Mouse (Mus musculus): ENCODE measurements at regions not wholly inside any gene's neighbourhood (a gene's known extent, or its start where the extent isn't known, plus 50 kb on each side); places are given as distances from the start of the nearest gene placed in this dataset.
A peak's percentile ranks its signal among the peaks of the same experiment; 100 is the strongest.

DNA sequence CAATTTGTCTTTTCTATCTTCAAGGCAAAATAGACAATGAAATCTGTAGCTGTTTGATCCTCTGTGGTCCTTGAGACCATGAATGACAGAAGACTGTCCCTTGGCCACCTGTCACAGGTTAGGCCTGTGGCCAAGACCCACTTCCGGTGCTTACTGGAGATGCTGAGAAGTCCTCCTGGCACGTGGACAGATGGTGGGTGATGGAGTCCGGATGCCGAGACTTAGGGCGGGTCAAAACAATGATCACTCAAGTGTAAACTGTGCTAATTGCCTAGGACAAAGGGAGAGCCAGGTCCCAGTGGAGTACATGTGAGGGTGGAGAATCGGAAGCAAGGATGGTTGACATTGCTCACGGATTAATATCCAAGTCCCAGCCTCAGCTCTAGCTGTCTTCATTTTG lies 117.7 kb upstream of the Ntf3 start:
- Histone ChIP-seq H3K27me3 (ENCODE audit: insufficient read depth, low read length) (no peaks in the 10 kb centered on the region), H3K4me1 (ENCODE audit: insufficient read depth, low read length) (no peaks in the 10 kb centered on the region), H3K4me3 (ENCODE audit: low read depth, low read length) (no peak overlapping the region), H3K36me3 (ENCODE audit: insufficient read depth, low read length) (no peaks in the 10 kb centered on the region), H3K4me2 (ENCODE audit: low read depth, low read length, poor library complexity, severe bottlenecking) (no peak overlapping the region), H3K9ac (replicated peaks; ENCODE audit: low read length, poor library complexity, severe bottlenecking) (no peak overlapping the region), H3K9me3 (ENCODE audit: low read length) (no peaks in the 10 kb centered on the region), H3K27ac (ENCODE audit: low read depth, low read length) (no peak overlapping the region)
- WGBS, result 83% methylated on average over 7 of the region's 7 CpGs
- ATAC-seq (ENCODE audit: low FRiP score) (no peak), DNase-seq (ENCODE audit: low spot score) (peak; percentile 77)
- TF ChIP-seq CTCF (IDR thresholded peaks at IDR 0.05), result no peak

DNA sequence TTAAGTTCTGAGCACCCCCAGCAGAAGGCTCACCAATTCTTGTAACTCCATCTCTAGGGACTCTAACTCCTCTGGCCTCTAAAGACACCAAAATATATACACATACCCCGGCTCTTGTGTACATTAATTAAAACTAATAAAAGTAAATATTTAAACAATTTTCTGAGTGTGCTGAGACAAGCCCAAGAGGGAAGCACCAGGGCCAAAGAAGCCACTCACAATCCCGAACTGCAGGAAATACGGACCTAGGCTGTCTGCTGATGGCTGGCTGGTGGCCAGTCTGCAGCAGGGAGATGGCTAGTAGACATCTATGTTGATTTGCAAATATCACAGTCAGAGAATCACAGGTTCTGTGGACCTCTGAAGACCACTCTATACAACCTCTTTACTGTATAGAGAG lies 113.6 kb upstream of the Ntf3 start:
- 89% methylated on average over 3 of the region's 3 CpGs for WGBS
- no peaks in the 10 kb centered on the region for H3K36me3 ChIP-seq (ENCODE audit: insufficient read depth, low read length)

DNA sequence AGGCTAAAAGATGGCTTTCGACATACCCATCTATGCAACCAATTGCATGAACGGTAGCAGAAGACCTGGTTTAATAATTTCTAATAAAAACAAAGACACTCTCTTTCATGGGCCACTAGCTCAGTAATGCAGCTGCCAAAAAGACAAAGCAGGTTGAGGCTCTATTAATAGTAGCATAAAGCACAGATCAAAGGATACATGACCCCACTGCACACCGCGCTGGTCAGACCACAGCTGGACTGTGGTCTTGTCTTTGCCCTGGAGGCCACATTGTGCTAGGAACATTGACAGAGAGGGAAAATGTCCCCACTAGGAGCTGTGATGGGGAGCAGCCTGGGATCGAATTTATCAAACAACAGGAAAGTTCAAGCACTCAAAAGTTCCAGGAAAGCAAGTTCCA lies 79.3 kb upstream of the Ntf3 start:
- H3K4me2 ChIP-seq (ENCODE audit: low read depth, low read length, poor library complexity, severe bottlenecking), result no peak overlapping the region
- no peaks in the 10 kb centered on the region for H3K4me1 ChIP-seq (ENCODE audit: insufficient read depth, low read length)
- no peaks in the 10 kb centered on the region for H3K36me3 ChIP-seq (ENCODE audit: insufficient read depth, low read length)
- no peaks in the 10 kb centered on the region for H3K9me3 ChIP-seq (ENCODE audit: low read length)
- H3K27me3 ChIP-seq (ENCODE audit: insufficient read depth, low read length), result no peaks in the 10 kb centered on the region
- 77% methylated on average over 5 of the region's 5 CpGs for WGBS
- no peak for TF ChIP-seq CTCF (IDR thresholded peaks at IDR 0.05)
- H3K4me3 ChIP-seq (ENCODE audit: low read depth, low read length), result no peak overlapping the region
- DNase-seq (ENCODE audit: low spot score) (no peak), ATAC-seq (ENCODE audit: low FRiP score) (no peak)
- no peak overlapping the region for H3K27ac ChIP-seq (ENCODE audit: low read depth, low read length)
- no peak overlapping the region for H3K9ac ChIP-seq (replicated peaks; ENCODE audit: low read length, poor library complexity, severe bottlenecking)

More for the DNA sequence above, 113.6 kb upstream of the Ntf3 start:
- H3K9ac ChIP-seq (replicated peaks; ENCODE audit: low read length, poor library complexity, severe bottlenecking), result no peak overlapping the region
- DNase-seq (ENCODE audit: low spot score) (no peak), ATAC-seq (ENCODE audit: low FRiP score) (no peak)
- no peak overlapping the region for H3K27ac ChIP-seq (ENCODE audit: low read depth, low read length)
- H3K27me3 ChIP-seq (ENCODE audit: insufficient read depth, low read length), result no peaks in the 10 kb centered on the region
- no peak overlapping the region for H3K4me2 ChIP-seq (ENCODE audit: low read depth, low read length, poor library complexity, severe bottlenecking)
- H3K9me3 ChIP-seq (ENCODE audit: low read length), result no peaks in the 10 kb centered on the region
- H3K4me1 ChIP-seq (ENCODE audit: insufficient read depth, low read length), result no peaks in the 10 kb centered on the region
- no peak for TF ChIP-seq CTCF (IDR thresholded peaks at IDR 0.05)
- no peak overlapping the region for H3K4me3 ChIP-seq (ENCODE audit: low read depth, low read length)

DNA sequence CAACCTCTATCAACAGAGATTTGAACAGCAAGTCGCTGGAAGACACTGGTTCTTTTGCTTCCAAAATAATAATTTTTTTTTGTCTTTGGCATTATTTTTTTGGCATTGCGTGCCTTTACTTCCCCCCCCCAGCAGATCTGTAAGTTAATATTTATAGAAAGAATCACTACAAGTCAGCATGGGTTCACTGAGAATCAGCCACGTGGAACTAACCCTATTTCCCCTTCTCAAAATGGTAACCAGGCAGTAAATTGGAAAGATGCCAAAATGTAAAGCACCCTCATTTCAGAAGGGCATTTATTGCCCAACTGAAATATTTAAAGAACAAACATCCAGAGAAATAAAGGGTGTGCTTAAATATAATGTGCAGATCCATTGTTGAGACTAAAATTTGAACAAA lies 78.7 kb upstream of the Ntf3 start:
- Histone ChIP-seq H3K4me1 (ENCODE audit: insufficient read depth, low read length) (no peaks in the 10 kb centered on the region), H3K27ac (ENCODE audit: low read depth, low read length) (no peak overlapping the region), H3K4me3 (ENCODE audit: low read depth, low read length) (no peak overlapping the region), H3K9me3 (ENCODE audit: low read length) (no peaks in the 10 kb centered on the region), H3K4me2 (ENCODE audit: low read depth, low read length, poor library complexity, severe bottlenecking) (no peak overlapping the region), H3K27me3 (ENCODE audit: insufficient read depth, low read length) (no peaks in the 10 kb centered on the region), H3K9ac (replicated peaks; ENCODE audit: low read length, poor library complexity, severe bottlenecking) (no peak overlapping the region), H3K36me3 (ENCODE audit: insufficient read depth, low read length) (no peaks in the 10 kb centered on the region)
- DNase-seq (ENCODE audit: low spot score), result peak; percentile 2
- no peak for TF ChIP-seq CTCF (IDR thresholded peaks at IDR 0.05)
- WGBS, result 53% methylated on average over 3 of the region's 3 CpGs
- ATAC-seq (ENCODE audit: low FRiP score), result no peak

DNA sequence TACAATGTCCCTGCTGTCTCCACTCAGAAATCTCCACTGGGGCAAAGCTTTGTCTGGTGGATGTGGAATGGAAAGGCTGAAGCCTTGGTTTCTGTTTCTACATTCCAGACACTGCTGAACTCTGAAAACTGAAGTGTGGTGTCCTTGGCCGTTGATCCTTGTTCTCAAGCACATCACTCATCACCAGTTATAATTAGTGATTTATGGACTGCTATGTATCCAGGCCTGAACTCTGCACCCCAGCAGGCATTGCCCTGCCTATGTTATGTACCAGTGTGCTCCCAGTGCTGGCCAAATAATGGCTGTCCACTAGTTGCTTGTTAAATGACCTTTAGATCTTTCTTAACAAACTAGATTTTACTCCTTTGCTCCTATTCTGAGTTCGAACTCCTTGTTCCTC lies 75.6 kb upstream of the Ntf3 start:
- no peak for DNase-seq (ENCODE audit: low spot score)

GRCm38 (mm10) chr6:126240256-126240655 lies 73.5 kb upstream of the Ntf3 start:
- no peak for DNase-seq (ENCODE audit: low spot score)
- no peak for TF ChIP-seq CTCF (IDR thresholded peaks at IDR 0.05)
- 15% methylated on average over 1 of the region's 1 CpGs for WGBS
- Histone ChIP-seq H3K36me3 (ENCODE audit: insufficient read depth, low read length) (no peaks in the 10 kb centered on the region), H3K4me1 (ENCODE audit: insufficient read depth, low read length) (no peaks in the 10 kb centered on the region), H3K9ac (replicated peaks; ENCODE audit: low read length, poor library complexity, severe bottlenecking) (no peak overlapping the region), H3K27me3 (ENCODE audit: insufficient read depth, low read length) (no peaks in the 10 kb centered on the region), H3K4me2 (ENCODE audit: low read depth, low read length, poor library complexity, severe bottlenecking) (no peak overlapping the region), H3K9me3 (ENCODE audit: low read length) (no peaks in the 10 kb centered on the region), H3K4me3 (ENCODE audit: low read depth, low read length) (no peak overlapping the region), H3K27ac (ENCODE audit: low read depth, low read length) (no peak overlapping the region)
- ATAC-seq (ENCODE audit: low FRiP score), result no peak

More for the DNA sequence above, 75.6 kb upstream of the Ntf3 start:
- H3K4me3 ChIP-seq (ENCODE audit: low read depth, low read length), result no peak overlapping the region
- no peaks in the 10 kb centered on the region for H3K27me3 ChIP-seq (ENCODE audit: insufficient read depth, low read length)
- H3K9ac ChIP-seq (replicated peaks; ENCODE audit: low read length, poor library complexity, severe bottlenecking), result no peak overlapping the region
- no peaks in the 10 kb centered on the region for H3K9me3 ChIP-seq (ENCODE audit: low read length)
- no peaks in the 10 kb centered on the region for H3K4me1 ChIP-seq (ENCODE audit: insufficient read depth, low read length)
- no peak for TF ChIP-seq CTCF (IDR thresholded peaks at IDR 0.05)
- H3K36me3 ChIP-seq (ENCODE audit: insufficient read depth, low read length), result no peaks in the 10 kb centered on the region
- H3K4me2 ChIP-seq (ENCODE audit: low read depth, low read length, poor library complexity, severe bottlenecking), result no peak overlapping the region
- no peak overlapping the region for H3K27ac ChIP-seq (ENCODE audit: low read depth, low read length)
- 87% methylated on average over 2 of the region's 2 CpGs for WGBS
- no peak for ATAC-seq (ENCODE audit: low FRiP score)

All from midbrain, postnatal 0 days (tissue).